Mouse (Mus musculus): ENCODE data around the gene Mum1. TPM values are rescaled to one million over a fixed set of nuclear protein-coding genes. Genes with fewer than 3 reads are reported as not detected.

The Mum1 gene
- total and polyA plus RNA-seq, 2 experiments from 2014 or later, result 50.4 to 60.7 TPM

DNA sequence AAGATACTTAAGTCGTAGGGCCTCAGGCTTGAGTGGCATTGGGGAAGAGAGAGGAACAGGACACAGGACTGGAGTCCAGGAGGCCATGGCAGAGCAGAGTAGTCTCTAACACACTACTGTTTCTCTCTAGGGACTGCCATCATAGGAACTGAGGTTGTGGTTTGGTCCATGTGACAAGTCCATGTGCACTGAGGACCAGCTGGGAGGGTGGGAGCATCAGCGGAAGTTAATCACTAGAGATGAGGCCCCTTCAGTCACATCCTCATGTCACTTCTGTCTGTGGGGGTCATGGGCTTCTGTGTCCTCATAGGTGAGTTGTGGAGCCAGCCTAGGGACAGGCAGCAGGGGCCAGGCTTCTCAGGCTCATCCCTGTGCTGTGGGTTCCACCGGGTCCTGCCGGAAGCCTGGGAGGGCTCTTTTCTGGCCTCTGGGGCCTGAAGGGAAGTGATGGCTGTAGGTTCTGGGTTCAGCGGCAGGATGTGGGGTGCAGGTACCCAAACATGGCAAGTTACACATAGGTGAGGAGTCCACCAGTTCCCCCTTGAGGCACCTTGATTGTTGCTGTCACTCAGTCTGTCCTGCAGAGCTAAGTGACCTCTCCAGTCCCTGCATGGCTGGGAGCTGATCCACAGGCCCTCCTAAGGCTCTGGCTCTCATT is 45.1 kb downstream of the Mum1 start:
- WGBS, result 90% methylated on average over 5 of the region's 5 CpGs
- ATAC-seq, result no peak

DNA sequence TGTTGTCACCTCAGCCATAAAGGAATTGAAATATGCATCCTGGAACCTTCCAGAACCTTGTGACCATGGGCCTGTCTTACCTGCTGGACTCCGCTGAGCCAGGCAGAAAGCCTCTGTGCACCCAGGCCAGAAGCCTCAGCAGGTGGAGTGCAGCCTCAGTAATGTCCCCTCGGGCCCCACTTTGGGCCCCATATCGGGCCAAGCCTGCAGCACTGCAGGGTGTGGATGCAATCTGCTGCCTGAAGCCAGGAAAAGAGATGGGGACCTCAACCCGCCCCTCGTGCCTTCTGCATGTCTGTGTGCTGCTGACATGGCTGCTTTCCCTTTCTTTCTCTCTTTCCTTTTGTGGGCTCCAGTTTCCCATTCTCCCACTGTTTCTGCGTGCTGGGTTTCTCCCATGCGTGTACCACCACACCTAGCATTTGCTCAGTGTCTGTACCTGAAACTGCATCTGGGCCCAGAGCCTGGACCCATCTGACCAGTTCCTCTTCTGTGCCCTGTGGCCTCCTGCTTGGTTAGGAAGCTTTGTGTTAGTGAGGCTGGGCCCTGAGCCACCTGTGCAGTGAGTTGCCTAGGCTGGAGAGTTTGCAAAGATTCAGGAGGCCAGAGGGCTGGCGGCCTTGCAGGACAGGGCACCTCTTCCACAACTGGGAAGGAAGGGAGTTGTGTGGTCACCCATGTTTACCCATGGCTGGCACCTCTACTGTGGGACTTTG is 45.8 kb downstream of the Mum1 start:
- no peak for ATAC-seq
- TF ChIP-seq CTCF (IDR thresholded peaks at IDR 0.05; ENCODE audit: low read depth), result no peak
- no peaks in the 10 kb centered on the region for H3K9me3 ChIP-seq (ENCODE audit: low read length)

More for the DNA sequence above, 45.1 kb downstream of the Mum1 start:
- H3K4me1 ChIP-seq (ENCODE audit: insufficient read depth), result peaks cover 15% of the 10 kb centered on the region
- H3K27ac ChIP-seq (ENCODE audit: low read depth, low read length), result no peak overlapping the region
- no peak overlapping the region for H3K9ac ChIP-seq
- H3K4me3 ChIP-seq (ENCODE audit: low read depth, low read length), result no peak overlapping the region
- DNase-seq, result no peak
- peaks cover 12% of the 10 kb centered on the region; the same call in 1 of the 2 replicates for H3K36me3 ChIP-seq (ENCODE audit: insufficient read depth)
- TF ChIP-seq CTCF (IDR thresholded peaks at IDR 0.05; ENCODE audit: low read depth), result no peak
- H3K9me3 ChIP-seq (ENCODE audit: low read length), result no peaks in the 10 kb centered on the region
- no peak overlapping the region for H3K4me2 ChIP-seq (ENCODE audit: low read depth)
- no peaks in the 10 kb centered on the region for H3K27me3 ChIP-seq (ENCODE audit: insufficient read depth, low read length)

DNA sequence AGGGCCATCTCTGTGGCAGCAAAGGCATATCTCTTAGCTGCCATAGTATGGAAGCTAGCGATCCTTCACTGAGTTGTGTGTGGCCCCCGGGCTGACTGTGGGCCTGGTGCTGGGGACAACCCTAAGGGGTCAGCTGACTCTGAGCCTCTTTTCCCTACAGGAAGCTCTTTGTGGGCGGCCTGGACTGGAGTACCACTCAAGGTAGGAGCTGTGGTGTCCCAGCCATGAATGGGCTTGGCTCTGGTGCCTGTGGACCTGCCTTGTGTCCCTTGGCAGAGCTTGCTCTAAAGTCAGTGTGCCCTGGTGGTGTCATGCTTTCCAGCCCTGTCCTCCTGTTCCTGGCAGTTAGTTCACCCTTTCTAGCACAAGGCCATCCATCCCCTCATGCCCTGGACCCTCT is 47.6 kb downstream of the Mum1 start:
- WGBS, result 87% methylated on average over 3 of the region's 3 CpGs
- Histone ChIP-seq H3K36me3 (ENCODE audit: insufficient read depth) (peaks cover 33% of the 10 kb centered on the region), H3K4me1 (ENCODE audit: insufficient read depth) (no peaks in the 10 kb centered on the region), H3K9ac (no peak overlapping the region), H3K27ac (ENCODE audit: low read depth, low read length) (no peak overlapping the region), H3K9me3 (ENCODE audit: low read length) (no peaks in the 10 kb centered on the region), H3K4me3 (ENCODE audit: low read depth, low read length) (no peak overlapping the region), H3K4me2 (ENCODE audit: low read depth) (no peak overlapping the region), H3K27me3 (ENCODE audit: insufficient read depth, low read length) (no peaks in the 10 kb centered on the region)
- ATAC-seq (no peak), DNase-seq (no peak)
- TF ChIP-seq CTCF (IDR thresholded peaks at IDR 0.05; ENCODE audit: low read depth), result no peak

More for the DNA sequence above, 45.8 kb downstream of the Mum1 start:
- Histone ChIP-seq H3K4me2 (ENCODE audit: low read depth) (no peak overlapping the region), H3K27ac (ENCODE audit: low read depth, low read length) (no peak overlapping the region), H3K4me3 (ENCODE audit: low read depth, low read length) (no peak overlapping the region), H3K4me1 (ENCODE audit: insufficient read depth) (peaks cover 9% of the 10 kb centered on the region), H3K9ac (no peak overlapping the region), H3K27me3 (ENCODE audit: insufficient read depth, low read length) (no peaks in the 10 kb centered on the region), H3K36me3 (ENCODE audit: insufficient read depth) (peaks cover 14% of the 10 kb centered on the region)
- 90% methylated on average over 8 of the region's 8 CpGs for WGBS
- DNase-seq, result no peak

DNA sequence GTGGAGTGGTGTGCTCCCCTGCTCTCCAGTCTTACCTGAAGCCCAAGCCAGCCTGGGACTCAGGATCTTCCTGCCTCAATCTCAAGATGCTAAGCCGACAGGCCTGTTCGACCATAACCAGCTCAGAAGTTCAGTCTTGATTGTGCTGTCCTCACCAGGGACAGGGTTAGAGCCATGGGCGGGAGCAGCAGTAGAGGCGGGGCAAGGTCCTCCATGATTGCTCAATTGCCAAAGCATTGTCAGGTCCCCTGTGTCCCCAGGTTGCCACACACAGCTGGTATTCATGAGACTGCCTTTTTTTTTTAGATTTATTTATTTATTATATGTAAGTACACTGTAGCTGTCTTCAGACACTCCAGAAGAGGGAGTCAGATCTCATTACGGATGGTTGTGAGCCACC is 50.0 kb downstream of the Mum1 start:
- Histone ChIP-seq H3K36me3 (ENCODE audit: insufficient read depth) (peaks cover 55% of the 10 kb centered on the region), H3K27me3 (ENCODE audit: insufficient read depth, low read length) (no peaks in the 10 kb centered on the region), H3K4me2 (ENCODE audit: low read depth) (no peak overlapping the region), H3K4me1 (ENCODE audit: insufficient read depth) (no peaks in the 10 kb centered on the region), H3K9ac (no peak overlapping the region), H3K9me3 (ENCODE audit: low read length) (no peaks in the 10 kb centered on the region), H3K27ac (ENCODE audit: low read depth, low read length) (no peak overlapping the region), H3K4me3 (ENCODE audit: low read depth, low read length) (no peak overlapping the region)
- ATAC-seq (no peak), DNase-seq (no peak)
- no peak for TF ChIP-seq CTCF (IDR thresholded peaks at IDR 0.05; ENCODE audit: low read depth)
- WGBS, result 91% methylated on average over 5 of the region's 5 CpGs

DNA sequence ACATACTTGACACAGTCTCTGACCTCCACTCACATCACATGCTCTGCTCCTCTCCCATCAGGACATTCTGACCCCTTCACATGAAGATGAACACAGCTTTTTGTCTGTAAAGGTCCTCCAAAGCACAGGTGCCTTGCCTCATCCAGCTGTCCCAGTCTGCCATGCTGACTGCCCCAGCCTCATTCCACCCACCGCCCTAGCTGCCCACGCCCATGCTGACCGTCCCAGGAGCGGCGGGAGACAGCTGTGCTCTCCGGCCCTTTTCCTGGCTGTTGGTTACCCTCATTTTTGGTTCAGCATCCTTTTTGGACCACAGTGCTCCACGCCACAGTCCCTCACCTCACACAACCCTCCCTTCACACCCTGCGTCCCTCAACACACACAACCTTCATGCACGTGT is 52.2 kb downstream of the Mum1 start:
- DNase-seq (no peak), ATAC-seq (no peak)
- Histone ChIP-seq H3K4me2 (ENCODE audit: low read depth) (no peak overlapping the region), H3K27me3 (ENCODE audit: insufficient read depth, low read length) (no peaks in the 10 kb centered on the region), H3K4me3 (ENCODE audit: low read depth, low read length) (no peak overlapping the region), H3K36me3 (ENCODE audit: insufficient read depth) (peaks cover 73% of the 10 kb centered on the region), H3K4me1 (ENCODE audit: insufficient read depth) (no peaks in the 10 kb centered on the region), H3K9me3 (ENCODE audit: low read length) (no peaks in the 10 kb centered on the region), H3K27ac (ENCODE audit: low read depth, low read length) (no peak overlapping the region), H3K9ac (no peak overlapping the region)
- no peak for TF ChIP-seq CTCF (IDR thresholded peaks at IDR 0.05; ENCODE audit: low read depth)
- WGBS, result 93% methylated on average over 9 of the region's 9 CpGs

DNA sequence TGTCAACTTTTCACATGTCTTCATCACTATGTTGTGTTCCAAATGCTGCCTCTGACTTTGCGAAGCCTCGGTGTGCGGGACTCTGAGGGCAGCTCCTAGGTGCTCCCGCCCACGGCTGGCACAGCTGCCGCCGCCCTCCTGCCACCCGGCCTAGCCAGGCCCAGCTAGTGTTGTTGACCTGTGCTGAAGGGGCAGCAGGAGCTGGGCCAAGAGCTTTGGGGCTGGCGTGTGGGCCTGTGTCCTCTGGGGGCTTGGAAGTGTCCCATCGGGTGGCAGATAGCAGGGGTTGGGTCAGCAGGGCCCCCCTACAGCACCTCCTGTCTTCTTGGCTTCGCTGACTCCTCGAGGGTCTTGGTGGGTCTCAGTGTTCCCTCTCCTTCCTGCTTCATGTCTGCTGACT is 53.0 kb downstream of the Mum1 start:
- H3K4me1 ChIP-seq (ENCODE audit: insufficient read depth), result no peaks in the 10 kb centered on the region
- peaks cover 82% of the 10 kb centered on the region for H3K36me3 ChIP-seq (ENCODE audit: insufficient read depth)
- H3K4me2 ChIP-seq (ENCODE audit: low read depth), result no peak overlapping the region
- H3K27ac ChIP-seq (ENCODE audit: low read depth, low read length), result no peak overlapping the region
- ATAC-seq (no peak), DNase-seq (no peak)
- H3K4me3 ChIP-seq (ENCODE audit: low read depth, low read length), result no peak overlapping the region
- WGBS, result 92% methylated on average over 12 of the region's 12 CpGs
- H3K27me3 ChIP-seq (ENCODE audit: insufficient read depth, low read length), result no peaks in the 10 kb centered on the region
- no peaks in the 10 kb centered on the region for H3K9me3 ChIP-seq (ENCODE audit: low read length)
- H3K9ac ChIP-seq, result no peak overlapping the region
- TF ChIP-seq CTCF (IDR thresholded peaks at IDR 0.05; ENCODE audit: low read depth), result no peak

DNA sequence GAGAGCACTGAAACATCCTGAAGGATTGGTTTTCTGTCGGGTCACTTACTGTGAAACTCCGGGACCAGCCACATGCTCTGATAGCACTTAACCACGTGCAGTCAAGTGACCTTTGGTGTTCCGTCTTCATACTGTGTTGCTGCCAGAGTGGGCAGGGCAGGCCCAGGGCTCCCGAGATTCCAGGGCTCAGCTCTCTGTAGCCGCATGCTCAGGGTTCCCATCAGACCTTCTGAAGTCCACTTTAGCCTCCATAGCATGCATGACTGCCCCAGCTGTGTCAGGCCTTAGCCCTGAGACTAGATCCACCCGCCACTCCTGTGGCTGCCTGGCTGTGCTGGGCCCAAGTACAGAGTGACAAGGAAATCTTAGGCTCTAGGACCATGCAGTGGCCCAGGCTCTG is 55.1 kb downstream of the Mum1 start:
- DNase-seq (no peak), ATAC-seq (no peak)
- Histone ChIP-seq H3K27ac (ENCODE audit: low read depth, low read length) (no peak overlapping the region), H3K4me2 (ENCODE audit: low read depth) (no peak overlapping the region), H3K4me1 (ENCODE audit: insufficient read depth) (no peaks in the 10 kb centered on the region), H3K4me3 (ENCODE audit: low read depth, low read length) (no peak overlapping the region), H3K9me3 (ENCODE audit: low read length) (no peaks in the 10 kb centered on the region), H3K27me3 (ENCODE audit: insufficient read depth, low read length) (no peaks in the 10 kb centered on the region), H3K36me3 (ENCODE audit: insufficient read depth) (peaks cover 88% of the 10 kb centered on the region), H3K9ac (no peak overlapping the region)
- 89% methylated on average over 7 of the region's 7 CpGs for WGBS
- TF ChIP-seq CTCF (IDR thresholded peaks at IDR 0.05; ENCODE audit: low read depth), result no peak

All from forebrain, postnatal 0 days (tissue).